Mouse (Mus musculus) leukemia stem cell, adult 10-12 weeks (primary cell): ENCODE results near the gene Dapp1. TPM values are rescaled to one million over a fixed set of nuclear protein-coding genes. Genes with fewer than 3 reads are reported as not detected.

Experiments used
- polyA plus RNA-seq: library from polyadenylated mRNA; stranded (reverse); fragments of >175 nt; gene quantifications from 2 replicates; pipeline ENCODE4 v1.2.3, GENCODE M21; 2012; ENCODE audit warnings: low replicate concordance

Gene Dapp1
- 1.9 and 9.0 TPM in 2 replicates for polyA plus RNA-seq

GRCm38 (mm10) chr3:137981382-137981750 is at the start of gene Dapp1:
Dapp1 (minus strand) TSS chr3:137981545.

GRCm38 (mm10) chr3:137918172-137918931 is 63.0 kb downstream of the Dapp1 start, which contains the start of gene Lamtor3:
Lamtor3 (plus strand) TSS chr3:137918506.

Other genes starting within 250 kb of the Dapp1 start
- gene H2afz, start 117.1 kb downstream of the Dapp1 start, polyA plus RNA-seq: 1,038 and 2,949 TPM in 2 replicates
- gene Dnajb14, start 113.9 kb downstream of the Dapp1 start, polyA plus RNA-seq: 1.5 TPM in 2 replicates
- gene Lamtor3, start 63.0 kb downstream of the Dapp1 start, polyA plus RNA-seq: 6.6 and 19.7 TPM in 2 replicates
- gene 1110002E22Rik, start 83.5 kb upstream of the Dapp1 start, polyA plus RNA-seq: 0.05 TPM in 1 of 2 replicates, not detected in the other
- not detected in 2 replicates for gene Gm5105, start 85.8 kb upstream of the Dapp1 start, polyA plus RNA-seq
- 1.5 and 3.8 TPM in 2 replicates for gene Trmt10a, start 161.9 kb upstream of the Dapp1 start, polyA plus RNA-seq
- gene Mttp, start 163.4 kb upstream of the Dapp1 start, polyA plus RNA-seq: 0.23 and 0.35 TPM in 2 replicates
- gene 4930579F01Rik, start 212.3 kb upstream of the Dapp1 start, polyA plus RNA-seq: not detected in 2 replicates
- not detected in 2 replicates for gene Adh7, start 236.2 kb upstream of the Dapp1 start, polyA plus RNA-seq